Mouse (Mus musculus) hindbrain, embryonic 15.5 days (tissue): ENCODE measurements at regions not wholly inside any gene's neighbourhood (a gene's known extent, or its start where the extent isn't known, plus 50 kb on each side); places are given as distances from the start of the nearest gene placed in this dataset.

Source experiments
- ATAC-seq: fragments of 200-750 bp; cut with Nextera tagmentation; 2 replicates; pipeline ENCODE4 v1.8.0; 2017; ENCODE audit warnings: low read depth, moderate number of reproducible peaks, moderate TSS enrichment; ENCODE audit not compliant: low FRiP score
- H3K27ac ChIP-seq: fragments of 300-500 bp; sonication (generic); replicated peaks from 2 replicates; pipeline ENCODE4 v1.5.1; 2015; ENCODE audit warnings: mild to moderate bottlenecking, inconsistent platforms
- H3K27me3 ChIP-seq: fragments of 300-500 bp; sonication (generic); 2 replicates; pipeline ENCODE4 v1.6.1; 2015; ENCODE audit warnings: control low read depth, inconsistent platforms
- H3K36me3 ChIP-seq: fragments of 300-500 bp; sonication (generic); 2 replicates; pipeline ENCODE4 v1.6.1; 2015; ENCODE audit warnings: control low read depth, inconsistent platforms
- H3K4me1 ChIP-seq: fragments of 300-500 bp; sonication (generic); replicated peaks from 2 replicates; pipeline ENCODE4 v1.6.1; 2015; ENCODE audit warnings: control low read depth, inconsistent platforms
- H3K4me2 ChIP-seq: fragments of 300-500 bp; sonication (generic); 2 replicates; pipeline ENCODE4 v1.6.1; 2015; ENCODE audit warnings: moderate library complexity, mild to moderate bottlenecking, inconsistent platforms
- H3K4me3 ChIP-seq: fragments of 300-500 bp; sonication (generic); 2 replicates; pipeline ENCODE4 v1.5.1; 2015; ENCODE audit warnings: mild to moderate bottlenecking, inconsistent platforms
- H3K9ac ChIP-seq: fragments of 300-500 bp; sonication (generic); 2 replicates; pipeline ENCODE4 v1.6.1; 2015; ENCODE audit warnings: inconsistent platforms
- H3K9me3 ChIP-seq: fragments of 300-500 bp; sonication (generic); 2 replicates; pipeline ENCODE4 v1.6.1; 2016; ENCODE audit warnings: control low read depth, inconsistent platforms
- WGBS: fragments of 180-500 bp; shearing (Covaris S2); methylation state at CpG from one replicate; pipeline ENCODE4 v1.1.7; 2015; 5-methylcytosine and 5-hydroxymethylcytosine counted together

DNA sequence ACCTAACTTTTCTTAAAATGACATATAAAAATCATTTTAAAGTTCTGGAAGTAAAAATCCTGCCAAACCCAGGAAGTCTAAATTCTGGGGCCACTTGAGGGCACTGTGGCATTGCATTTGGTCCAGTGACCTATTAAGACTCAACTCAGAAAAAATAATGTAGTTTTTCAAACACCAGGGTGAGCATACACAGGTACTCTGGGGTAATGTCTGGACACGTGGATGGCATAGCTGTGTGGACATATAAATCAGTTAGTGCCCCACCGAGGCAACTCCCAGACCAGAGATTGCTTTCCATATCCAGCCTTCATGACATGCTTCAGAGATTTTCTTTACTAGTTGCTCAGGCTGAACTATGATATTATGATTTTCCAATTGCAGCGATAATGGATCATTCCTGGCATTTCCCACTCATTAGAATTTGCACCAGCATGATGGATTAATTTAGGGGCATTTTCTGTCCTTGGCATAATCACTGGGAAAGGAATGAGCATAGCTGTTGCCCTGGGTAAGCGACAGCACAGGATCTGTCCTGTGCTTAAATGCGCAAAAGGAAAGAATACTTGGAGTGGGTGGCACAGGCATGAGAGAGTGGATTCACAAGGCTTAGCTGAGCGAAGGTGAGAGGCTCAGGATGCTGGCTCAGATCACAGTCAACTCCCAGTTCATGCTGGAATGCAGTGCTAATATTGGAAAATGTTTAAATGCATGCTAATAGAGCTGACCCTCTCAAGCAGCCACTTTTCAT lies 1526.6 kb upstream of the Cdh8 start:
- no peak overlapping the region for H3K9ac ChIP-seq
- no peak overlapping the region for H3K4me3 ChIP-seq
- no peaks in the 10 kb centered on the region for H3K27me3 ChIP-seq
- peaks cover 5% of the 10 kb centered on the region for H3K4me1 ChIP-seq
- H3K36me3 ChIP-seq: no peaks in the 10 kb centered on the region
- peak; percentile 79 for ATAC-seq
- H3K9me3 ChIP-seq: no peaks in the 10 kb centered on the region
- 0 out of 2 replicates have a peak overlapping the region, but pooled peaks have one; percentile 7 for H3K27ac ChIP-seq
- H3K4me2 ChIP-seq: peak overlapping the region; percentile 8; the same call in 1 of the 2 replicates
- 39% methylated on average over 6 of the region's 6 CpGs for whole genome bisulfite sequencing

DNA sequence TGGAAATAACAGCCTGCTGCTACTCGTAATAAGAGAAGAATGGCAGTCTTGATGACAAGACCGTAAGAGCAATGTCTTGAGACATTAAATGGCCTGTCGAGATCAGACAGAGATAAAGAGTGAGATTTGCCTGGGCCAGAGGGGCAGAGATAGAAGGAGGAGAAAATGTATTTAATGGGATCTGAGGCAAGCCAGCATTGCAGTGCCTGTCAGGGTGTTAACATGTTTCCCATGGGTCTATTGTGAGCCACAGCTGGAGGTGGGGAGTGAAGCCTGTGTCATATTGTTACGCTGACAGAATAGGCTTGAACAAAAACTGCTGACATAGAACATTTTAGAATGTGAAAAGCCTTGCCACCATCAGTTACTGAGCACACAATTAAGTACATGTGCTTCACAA lies 1523.3 kb upstream of the Cdh8 start:
- Histone ChIP-seq H3K9ac (no peak overlapping the region), H3K27ac (no peak overlapping the region), H3K9me3 (no peaks in the 10 kb centered on the region), H3K27me3 (no peaks in the 10 kb centered on the region), H3K36me3 (no peaks in the 10 kb centered on the region), H3K4me2 (no peak overlapping the region), H3K4me1 (peaks cover 5% of the 10 kb centered on the region), H3K4me3 (no peak overlapping the region)
- no peak for ATAC-seq
- WGBS: 17% methylated on average over 4 of the region's 4 CpGs

DNA sequence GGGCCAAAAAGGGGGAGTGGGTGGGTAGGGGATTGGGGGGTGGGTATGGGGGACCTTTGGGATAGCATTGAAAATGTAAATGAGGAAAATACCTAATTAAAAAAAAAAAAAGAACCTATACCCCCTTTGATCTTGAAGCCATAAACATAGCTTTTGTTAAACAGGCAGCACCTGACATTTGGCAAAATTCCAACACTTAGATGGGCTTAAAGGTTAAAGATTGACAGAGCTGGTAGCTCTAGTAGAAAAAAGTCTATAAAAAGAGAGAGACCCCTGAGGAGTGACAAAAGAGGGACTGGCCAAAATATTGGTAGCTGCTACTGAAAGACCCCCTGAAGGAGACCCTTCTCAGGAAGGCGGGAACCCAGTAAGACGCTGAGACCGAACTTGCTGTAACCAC lies 1474.0 kb upstream of the Cdh8 start:
- Histone ChIP-seq H3K36me3 (no peaks in the 10 kb centered on the region), H3K27me3 (no peaks in the 10 kb centered on the region), H3K9ac (no peak overlapping the region), H3K4me3 (no peak overlapping the region), H3K4me1 (no peaks in the 10 kb centered on the region), H3K4me2 (no peak overlapping the region), H3K9me3 (no peaks in the 10 kb centered on the region), H3K27ac (no peak overlapping the region)
- WGBS: 59% methylated on average over 3 of the region's 3 CpGs
- no peak for ATAC-seq

DNA sequence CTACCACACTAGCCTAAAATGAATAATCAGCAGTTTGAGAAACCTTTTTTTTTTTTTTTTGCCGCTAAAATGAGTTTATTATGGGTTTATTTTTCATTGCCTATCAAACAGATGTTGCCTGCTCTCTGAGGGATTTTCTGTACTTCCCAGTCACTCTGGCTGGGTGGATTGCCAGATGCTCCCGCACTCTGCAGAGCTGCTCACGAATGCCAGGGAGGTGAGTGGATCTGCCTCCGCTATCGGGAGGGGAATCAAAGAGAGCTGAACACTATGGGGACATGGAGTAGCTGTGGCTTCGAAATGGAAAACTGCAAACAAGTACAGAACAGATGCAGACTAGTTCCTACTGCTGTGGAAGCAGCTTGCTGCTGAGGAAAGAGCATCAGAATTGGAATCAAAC lies 1449.4 kb upstream of the Cdh8 start:
- Histone ChIP-seq H3K4me3 (no peak overlapping the region), H3K27ac (no peak overlapping the region), H3K9ac (no peak overlapping the region), H3K27me3 (no peaks in the 10 kb centered on the region), H3K4me2 (no peak overlapping the region), H3K9me3 (no peaks in the 10 kb centered on the region), H3K4me1 (no peaks in the 10 kb centered on the region), H3K36me3 (no peaks in the 10 kb centered on the region)
- WGBS: 58% methylated on average over 6 of the region's 6 CpGs
- ATAC-seq: peak; percentile 69

DNA sequence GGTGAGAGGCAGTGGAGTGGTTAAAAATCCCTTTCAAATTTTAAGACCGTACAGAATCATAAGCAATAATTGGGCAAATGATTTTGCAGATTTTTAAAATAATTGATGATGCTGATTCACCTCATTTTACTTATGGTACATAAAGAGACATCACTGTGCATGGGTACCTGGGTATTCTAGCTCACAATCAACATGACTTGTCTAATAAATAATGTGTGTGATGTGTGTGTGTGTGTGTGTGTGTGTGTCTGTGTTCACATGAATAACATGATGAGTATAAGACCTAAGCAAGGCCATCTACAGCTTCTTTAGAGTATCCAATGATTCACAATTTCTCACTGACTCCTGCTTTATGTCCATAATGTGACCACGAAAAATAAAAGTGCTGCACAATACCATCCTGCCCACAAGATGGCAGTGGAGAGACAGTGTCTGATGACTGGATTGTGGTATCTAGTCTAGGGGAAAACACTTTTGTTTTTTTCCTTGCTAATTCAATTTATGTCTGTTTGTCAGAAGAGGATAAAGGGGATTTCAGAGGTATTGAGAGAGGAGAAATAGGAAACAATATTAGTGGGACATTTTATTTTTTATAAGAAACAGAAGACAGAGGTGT lies 1434.7 kb upstream of the Cdh8 start:
- Histone ChIP-seq H3K4me1 (no peaks in the 10 kb centered on the region), H3K9ac (no peak overlapping the region), H3K27me3 (no peaks in the 10 kb centered on the region), H3K4me2 (no peak overlapping the region), H3K9me3 (no peaks in the 10 kb centered on the region), H3K36me3 (no peaks in the 10 kb centered on the region), H3K27ac (no peak overlapping the region), H3K4me3 (no peak overlapping the region)
- 0 out of 2 replicates have a peak, but pooled peaks have one; percentile 15 for ATAC-seq
- WGBS: 49% methylated on average over 2 of the region's 2 CpGs
